Mouse (Mus musculus) adrenal gland, postnatal 36 days (tissue): ENCODE results near the gene Zmym3. TPM values are rescaled to one million over a fixed set of nuclear protein-coding genes. Genes with fewer than 3 reads are reported as not detected.

Experiments
- DNase-seq, 2 experiments: peaks; one replicate each; pipeline ENCODE4 v3.0.0; 2021; ENCODE audit warnings: mixed read lengths in 1 of 2
- long read RNA-seq, 2 experiments: library from polyadenylated mRNA; stranded (forward); transcript quantifications; one replicate each; pipeline ENCODE4 v2.0.0; 2021; ENCODE audit warnings: borderline sequencing depth in 2 of 2
- total RNA-seq, 2 experiments: library from RNA; stranded (reverse); gene quantifications; 2 replicates each; pipeline ENCODE4 v1.2.3; 2021

Gene Zmym3
- total RNA-seq, result 10 to 100 TPM; 65.0 to 66.3 TPM
- long read RNA-seq, experiment 1, partial matches to known transcripts, result 3 of 13 reads
- long read RNA-seq, experiment 1, other reads (novel, unspliced or antisense), result 9 of 13 reads
- long read RNA-seq, experiment 2, partial matches to known transcripts, result 3 of 5 reads
- long read RNA-seq, experiment 2, other reads (novel, unspliced or antisense), result 2 of 5 reads

- peak; percentile 6 to 23 for DNase-seq
These were observed at the start of gene Zmym3 for GRCm38 (mm10) chrX:101420700-101421095. TSS of gene Zmym3 (minus strand) at chrX:101420849.

GRCm38 (mm10) chrX:101451591-101451990 is 30.9 kb upstream of the Zmym3 start:
- DNase-seq, result no peak

- no peak for DNase-seq
These were observed 30.5 kb upstream of the Zmym3 start for GRCm38 (mm10) chrX:101451147-101451546.

- DNase-seq, result no peak
These were observed 28.3 kb upstream of the Zmym3 start, which contains the start of gene Itgb1bp2 for GRCm38 (mm10) chrX:101448886-101449475. TSS of gene Itgb1bp2 (plus strand) at chrX:101449088.

GRCm38 (mm10) chrX:101429976-101430375 is 9.3 kb upstream of the Zmym3 start:
- peak; percentile 24 to 34 for DNase-seq

- peak; percentile 75 to 87 for DNase-seq
These were observed 8.7 kb upstream of the Zmym3 start, which contains the start of gene Nono for GRCm38 (mm10) chrX:101429142-101429949. TSS of gene Nono (plus strand) at chrX:101429318.

- no peak for DNase-seq
These were observed 8.1 kb upstream of the Zmym3 start for GRCm38 (mm10) chrX:101428785-101429141.

- DNase-seq, result peak in 1 of 2 experiments; percentile 48
These were observed 7.1 kb upstream of the Zmym3 start for GRCm38 (mm10) chrX:101427774-101428173.

- peak; percentile 48 to 53 for DNase-seq
These were observed 2.8 kb upstream of the Zmym3 start for GRCm38 (mm10) chrX:101423462-101423861.

- DNase-seq, result peak; percentile 91
These were observed 637 bp downstream of the Zmym3 start for GRCm38 (mm10) chrX:101419725-101420699.

- DNase-seq, result peak; percentile 61 to 73
These were observed 1.5 kb downstream of the Zmym3 start for GRCm38 (mm10) chrX:101418946-101419724.

GRCm38 (mm10) chrX:101396459-101396858 is 24.2 kb downstream of the Zmym3 start:
- DNase-seq, result no peak

GRCm38 (mm10) chrX:101394341-101394740 is 26.3 kb downstream of the Zmym3 start:
- no peak for DNase-seq

- DNase-seq, result no peak
These were observed 31.6 kb downstream of the Zmym3 start for GRCm38 (mm10) chrX:101388866-101389537.

GRCm38 (mm10) chrX:101386222-101386621 is 34.4 kb downstream of the Zmym3 start:
- no peak for DNase-seq

GRCm38 (mm10) chrX:101384439-101385137 is 36.1 kb downstream of the Zmym3 start:
- DNase-seq, result no peak

GRCm38 (mm10) chrX:101383455-101383854 is 37.2 kb downstream of the Zmym3 start:
- no peak for DNase-seq

GRCm38 (mm10) chrX:101379744-101380143 is 40.9 kb downstream of the Zmym3 start:
- no peak for DNase-seq

- DNase-seq, result no peak
These were observed 43.6 kb downstream of the Zmym3 start for GRCm38 (mm10) chrX:101377076-101377475.
